In the genomic region with DNA sequence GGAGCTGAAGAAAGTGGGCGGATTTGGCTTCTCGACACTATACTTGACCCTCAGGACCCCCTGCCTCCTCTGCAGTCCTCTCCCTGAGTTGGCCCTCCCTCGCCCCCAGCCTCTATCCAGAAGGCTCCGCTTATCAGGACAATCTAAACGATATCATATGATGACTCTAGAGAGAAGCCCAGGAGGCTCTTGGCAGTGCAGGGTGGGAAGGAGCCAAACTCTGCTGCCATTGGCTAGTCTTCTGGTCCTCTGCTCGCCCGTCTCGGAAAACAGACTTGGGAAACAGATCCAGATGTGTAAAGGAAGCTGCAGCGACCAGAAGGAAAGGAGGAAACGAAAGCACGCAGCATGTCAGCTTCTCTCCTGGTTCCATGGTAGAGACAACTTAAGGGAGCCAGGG, we compare ENCODE assay signal across 21 mouse cellular contexts. TPM values are rescaled to one million over a fixed set of nuclear protein-coding genes. Genes with fewer than 3 reads are reported as not detected.
DNase-seq lines count a peak whose midpoint lies in the region; ATAC-seq and TF ChIP-seq lines count a peak whose summit lies in the region.
"Had no signal": no experiment of that assay in that cellular context is flagged by ENCODE, and none has a peak within 500 bp of the region (broad histone marks: within the 10 kb centered on the region; RNA-seq: fewer than 3 reads in every experiment).

No protein-coding gene starts in this region.

- H3K27ac ChIP-seq in hindbrain, embryonic 10.5 days, result peak overlapping the region; percentile 46; the same call in 1 of the 2 replicates
- H3K27ac ChIP-seq in hindbrain, embryonic 12.5 days, result no peak overlapping the region
- H3K27ac ChIP-seq in embryonic facial prominence, embryonic 12.5 days, result peak overlapping the region; percentile 58
- 0 out of 2 replicates have a peak overlapping the region, but pooled peaks have one; percentile 33 for H3K27ac ChIP-seq in limb, embryonic 14.5 days (replicated peaks; ENCODE audit: low read depth, low read length)
- no peak overlapping the region for H3K27ac ChIP-seq in thymus, adult 2 months (ENCODE audit: control insufficient read depth, insufficient read depth, low read length)
- H3K27ac ChIP-seq: forebrain, embryonic 13.5 days; heart, adult 2 months; hindbrain, embryonic 13.5 days; neural tube, embryonic 15.5 days had no signal

- ATAC-seq in hindbrain, embryonic 12.5 days (ENCODE audit: low FRiP score), result no peak
- no peak; the same call in 1 of the 2 replicates for ATAC-seq in embryonic facial prominence, embryonic 12.5 days (ENCODE audit: insufficient number of reproducible peaks, insufficient read depth, low FRiP score, low TSS enrichment)
- peak; percentile 28; the same call in 1 of the 2 replicates for ATAC-seq in limb, embryonic 14.5 days (ENCODE audit: low FRiP score, low read depth)
- no peak for ATAC-seq in monocyte, adult 5-6 weeks (replicated peaks; ENCODE audit: insufficient number of reproducible peaks, low FRiP score, low TSS enrichment, poor library complexity, severe bottlenecking)
- ATAC-seq: forebrain, embryonic 13.5 days had no signal

- H3K36me3 ChIP-seq in hindbrain, embryonic 10.5 days, result no peaks in the 10 kb centered on the region
- no peaks in the 10 kb centered on the region for H3K36me3 ChIP-seq in hindbrain, embryonic 12.5 days
- no peaks in the 10 kb centered on the region for H3K36me3 ChIP-seq in embryonic facial prominence, embryonic 12.5 days
- H3K36me3 ChIP-seq in limb, embryonic 14.5 days (ENCODE audit: control insufficient read depth, insufficient read depth, low read length), result no peaks in the 10 kb centered on the region
- H3K36me3 ChIP-seq in thymus, adult 2 months (ENCODE audit: control insufficient read depth, insufficient read depth, low read length), result no peaks in the 10 kb centered on the region
- H3K36me3 ChIP-seq: hindbrain, embryonic 13.5 days; neural tube, embryonic 15.5 days had no signal

- WGBS in hindbrain, embryonic 10.5 days, result 64% methylated on average over 11 of the region's 11 CpGs
- 71% methylated on average over 11 of the region's 11 CpGs for WGBS in hindbrain, embryonic 12.5 days
- WGBS in embryonic facial prominence, embryonic 12.5 days, result 27% methylated on average over 11 of the region's 11 CpGs
- WGBS in limb, embryonic 14.5 days, result 31% methylated on average over 11 of the region's 11 CpGs
- WGBS in thymus, adult 2 months, result 78% methylated on average over 11 of the region's 11 CpGs

- no peak overlapping the region for H3K4me3 ChIP-seq in hindbrain, embryonic 10.5 days
- H3K4me3 ChIP-seq in hindbrain, embryonic 12.5 days, result no peak overlapping the region
- no peak overlapping the region for H3K4me3 ChIP-seq in embryonic facial prominence, embryonic 12.5 days
- H3K4me3 ChIP-seq in limb, embryonic 14.5 days (replicated peaks; ENCODE audit: low read length), result no peak overlapping the region
- H3K4me3 ChIP-seq in thymus, adult 2 months (ENCODE audit: control insufficient read depth, insufficient read depth, low read length), result no peak overlapping the region
- H3K4me3 ChIP-seq: forebrain, embryonic 13.5 days; heart, adult 2 months; hindbrain, embryonic 13.5 days; neural tube, embryonic 15.5 days had no signal

- peaks cover 11% of the 10 kb centered on the region; the same call in 1 of the 2 replicates for H3K9me3 ChIP-seq in hindbrain, embryonic 10.5 days
- H3K9me3 ChIP-seq in hindbrain, embryonic 12.5 days (replicated peaks), result no peaks in the 10 kb centered on the region
- peaks cover 8% of the 10 kb centered on the region; the same call in 1 of the 2 replicates for H3K9me3 ChIP-seq in embryonic facial prominence, embryonic 12.5 days
- H3K9me3 ChIP-seq in limb, embryonic 14.5 days (ENCODE audit: control insufficient read depth, low read length), result peaks cover 6% of the 10 kb centered on the region; the same call in 1 of the 2 replicates
- H3K9me3 ChIP-seq: neural tube, embryonic 15.5 days had no signal

- no peak overlapping the region for H3K9ac ChIP-seq in hindbrain, embryonic 12.5 days
- H3K9ac ChIP-seq in embryonic facial prominence, embryonic 12.5 days, result no peak overlapping the region
- H3K9ac ChIP-seq in limb, embryonic 14.5 days (ENCODE audit: low read depth, low read length, severe bottlenecking), result no peak overlapping the region
- H3K9ac ChIP-seq: forebrain, embryonic 13.5 days; hindbrain, embryonic 13.5 days; neural tube, embryonic 15.5 days had no signal

- peak; percentile 29 for DNase-seq in hindbrain, embryonic 10.5 days (ENCODE audit: low spot score)
- peak; percentile 37 for DNase-seq in gastrocnemius, postnatal 10 days
- DNase-seq in limb, embryonic 14.5 days (ENCODE audit: low spot score), result peak; percentile 41
- no peak for DNase-seq in thymus, adult 2 months
- DNase-seq in neural tube, embryonic 10.5 days (ENCODE audit: extremely low spot score, low spot score), result no peak
- DNase-seq: adrenal gland, postnatal 25 days; cerebellum, adult 2 months; heart, adult 2 months; kidney, adult 9 months; kidney, postnatal 36 days; left cerebral cortex, postnatal 4 days; lung, postnatal 36 days; right cerebral cortex, postnatal 4 days had no signal

- peaks cover 25% of the 10 kb centered on the region for H3K4me1 ChIP-seq in hindbrain, embryonic 10.5 days (replicated peaks)
- no peaks in the 10 kb centered on the region for H3K4me1 ChIP-seq in hindbrain, embryonic 12.5 days
- H3K4me1 ChIP-seq in embryonic facial prominence, embryonic 12.5 days, result peaks cover 40% of the 10 kb centered on the region
- peaks cover 31% of the 10 kb centered on the region for H3K4me1 ChIP-seq in limb, embryonic 14.5 days (ENCODE audit: control insufficient read depth, insufficient read depth, low read length)
- no peaks in the 10 kb centered on the region for H3K4me1 ChIP-seq in thymus, adult 2 months (replicated peaks; ENCODE audit: control insufficient read depth, insufficient read depth, low read length)
- H3K4me1 ChIP-seq: forebrain, embryonic 13.5 days; hindbrain, embryonic 13.5 days had no signal

- no peak for TF ChIP-seq CTCF in thymus, adult 2 months (IDR thresholded peaks at IDR 0.05; ENCODE audit: borderline replicate concordance, control insufficient read depth, extremely low read depth, insufficient read depth, low read length, poor library complexity)

- TF ChIP-seq POLR2A in limb, embryonic 14.5 days (IDR thresholded peaks at IDR 0.05; ENCODE audit: borderline replicate concordance, extremely low read depth, insufficient read depth, insufficient read length), result no peak
- no peak for TF ChIP-seq POLR2A in thymus, adult 2 months (IDR thresholded peaks at IDR 0.05; ENCODE audit: control insufficient read depth, extremely low read depth, insufficient read depth, low read length, poor library complexity)

- no peaks in the 10 kb centered on the region for H3K27me3 ChIP-seq in hindbrain, embryonic 10.5 days (ENCODE audit: insufficient read depth, poor library complexity, severe bottlenecking)
- H3K27me3 ChIP-seq in hindbrain, embryonic 12.5 days, result no peaks in the 10 kb centered on the region
- H3K27me3 ChIP-seq in embryonic facial prominence, embryonic 12.5 days, result no peaks in the 10 kb centered on the region
- no peaks in the 10 kb centered on the region for H3K27me3 ChIP-seq in limb, embryonic 14.5 days (ENCODE audit: control insufficient read depth, insufficient read depth, low read length)
- H3K27me3 ChIP-seq in thymus, adult 2 months (ENCODE audit: control insufficient read depth, insufficient read depth, low read length), result no peaks in the 10 kb centered on the region
- H3K27me3 ChIP-seq: forebrain, embryonic 13.5 days; hindbrain, embryonic 13.5 days; neural tube, embryonic 15.5 days had no signal

- no peak overlapping the region for H3K4me2 ChIP-seq in hindbrain, embryonic 12.5 days (replicated peaks)
- peak overlapping the region; percentile 16; the same call in 1 of the 2 replicates for H3K4me2 ChIP-seq in embryonic facial prominence, embryonic 12.5 days (replicated peaks)
- H3K4me2 ChIP-seq in limb, embryonic 14.5 days (replicated peaks; ENCODE audit: low read depth, low read length, severe bottlenecking), result peak overlapping the region; percentile 30; the same call in 1 of the 2 replicates
- H3K4me2 ChIP-seq: forebrain, embryonic 13.5 days; hindbrain, embryonic 13.5 days; midbrain, embryonic 11.5 days; neural tube, embryonic 15.5 days had no signal

RNA-seq across cellular contexts. Expression of a gene that starts 11.5 kb away (rescaled TPM):
- polyA plus RNA-seq in hindbrain, embryonic 10.5 days (2016; fragmentation: Nextera tagmentation; extraction: Ambion mirVana), result 6.8 and 15.4 TPM in 2 replicates
- polyA plus RNA-seq in hindbrain, embryonic 12.5 days (2016; fragmentation: Nextera tagmentation; extraction: Ambion mirVana), result 19.3 and 22.9 TPM in 2 replicates
- 20.8 and 24.7 TPM in 2 replicates for polyA plus RNA-seq in embryonic facial prominence, embryonic 12.5 days (2016; fragmentation: Nextera tagmentation; extraction: Ambion mirVana)
- 10 to 100 TPM; 12.7 to 14.0 TPM for total RNA-seq in gastrocnemius, postnatal 10 days (2021)
- polyA plus RNA-seq in limb, embryonic 14.5 days (2012; rRNA removed), result 18.5 and 20.1 TPM in 2 replicates
- 19.8 and 25.2 TPM in 2 replicates for polyA plus RNA-seq in limb, embryonic 14.5 days (2014; fragmentation: Nextera tagmentation; extraction: Ambion mirVana)
- polyA plus RNA-seq in thymus, adult 2 months (2012; rRNA removed), result 1.4 and 2.4 TPM in 2 replicates
- total RNA-seq in monocyte, adult 5-6 weeks (2017), result not detected in 3 replicates
- total RNA-seq: common myeloid progenitor, adult 5-6 weeks had no signal

Comparison
In these comparisons a context has a peak if more than half of its experiments do, and no peak if none do; other contexts are left out.
1. H3K27ac ChIP-seq: peak in hindbrain, embryonic 10.5 days (single experiment), embryonic facial prominence, embryonic 12.5 days (single experiment) and limb, embryonic 14.5 days (single experiment); none in hindbrain, embryonic 12.5 days (single experiment) and thymus, adult 2 months (single experiment).
2. DNase-seq: peak in hindbrain, embryonic 10.5 days (single experiment), gastrocnemius, postnatal 10 days (single experiment) and limb, embryonic 14.5 days (single experiment); none in thymus, adult 2 months (single experiment) and neural tube, embryonic 10.5 days (single experiment).